Mouse (Mus musculus) liver, postnatal 0 days (tissue): ENCODE results near the gene Neb.

ENCODE experiments used
- CTCF ChIP-seq: sonication (generic); IDR thresholded peaks from 2 replicates; pipeline ENCODE4 v1.5.1; 2016; ENCODE audit warnings: antibody characterized with exemption, low read depth
- EP300 ChIP-seq: IDR thresholded peaks from 2 replicates; pipeline ENCODE4 v1.6.1; 2016; ENCODE audit warnings: antibody characterized with exemption, low read depth, mild to moderate bottlenecking

DNA sequence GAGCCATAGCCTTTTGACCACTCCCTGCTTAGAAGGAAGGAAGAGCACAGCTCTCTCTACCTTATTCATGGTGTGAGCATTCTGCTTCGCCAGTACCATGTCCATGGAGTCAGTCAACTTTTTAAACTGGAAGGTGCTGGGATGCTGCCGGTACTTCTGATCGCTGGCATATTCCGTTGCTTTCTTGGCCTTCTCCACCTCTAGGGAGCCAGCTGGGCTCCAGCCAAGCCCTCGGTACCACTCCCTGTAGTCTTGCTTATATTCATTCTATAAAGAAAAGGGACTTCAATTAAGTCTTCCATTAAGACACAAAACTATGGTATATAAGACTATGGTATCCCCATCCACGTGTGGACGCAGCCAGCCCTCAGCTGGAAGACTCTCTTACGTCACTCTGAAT, 107.4 kb downstream of the Neb start:
- TF ChIP-seq CTCF (no peak), EP300 (no peak)
